Mouse (Mus musculus) small intestine, adult 2 months (tissue): ENCODE data around the gene Cxcr4. TPM values are rescaled to one million over a fixed set of nuclear protein-coding genes. Genes with fewer than 3 reads are reported as not detected.

Source experiments
- H3K27ac ChIP-seq: fragments of 200-500 bp; 2 replicates; pipeline ENCODE4 v1.5.1; 2012; ENCODE audit warnings: low read depth, low read length, control low read depth, inconsistent platforms; ENCODE audit not compliant: insufficient read depth
- H3K27me3 ChIP-seq: fragments of 200-500 bp; 2 replicates; pipeline ENCODE4 v1.6.1; 2012; ENCODE audit warnings: mild to moderate bottlenecking, moderate library complexity, low read length, inconsistent platforms; ENCODE audit not compliant: control insufficient read depth, insufficient read depth
- H3K36me3 ChIP-seq: fragments of 200-500 bp; 2 replicates; pipeline ENCODE4 v1.6.1; 2012; ENCODE audit warnings: mild to moderate bottlenecking, low read length, control low read depth, inconsistent platforms; ENCODE audit not compliant: control insufficient read depth, insufficient read depth
- H3K4me1 ChIP-seq: fragments of 200-500 bp; 2 replicates; pipeline ENCODE4 v1.6.1; 2012; ENCODE audit warnings: low read length, inconsistent platforms, mixed read lengths; ENCODE audit not compliant: control insufficient read depth, insufficient read depth, insufficient read length
- H3K4me3 ChIP-seq: fragments of 200-500 bp; 2 replicates; pipeline ENCODE4 v1.5.1; 2012; ENCODE audit warnings: low read depth, mild to moderate bottlenecking, control low read depth, inconsistent platforms, low read length, moderate library complexity
- CTCF ChIP-seq: fragments of 200-500 bp; IDR thresholded peaks from 2 replicates; pipeline ENCODE4 v1.5.1; 2012; ENCODE audit warnings: low read depth, mild to moderate bottlenecking, control low read depth, inconsistent platforms, low read length, moderate library complexity, mixed read lengths; ENCODE audit not compliant: insufficient replicate concordance, insufficient read length; ENCODE audit errors: extremely low read depth
- POLR2A ChIP-seq: fragments of 200-500 bp; IDR thresholded peaks from 2 replicates; pipeline ENCODE4 v1.6.1; 2012; ENCODE audit warnings: low read depth, mild to moderate bottlenecking, control low read depth, inconsistent platforms, low read length, moderate library complexity
- WGBS: fragments of 180-500 bp; shearing (Covaris S2); methylation state at CpG from one replicate; pipeline ENCODE4 v1.1.7; 2018; 5-methylcytosine and 5-hydroxymethylcytosine counted together
- polyA plus RNA-seq: library from polyadenylated mRNA; depleted of rRNA; stranded (reverse); fragments of >200 nt; gene quantifications from 2 replicates; pipeline ENCODE4 v1.2.3, GENCODE M21; 2012

Gene Cxcr4
- polyA plus RNA-seq, 1 experiment, result 15.9 TPM

DNA sequence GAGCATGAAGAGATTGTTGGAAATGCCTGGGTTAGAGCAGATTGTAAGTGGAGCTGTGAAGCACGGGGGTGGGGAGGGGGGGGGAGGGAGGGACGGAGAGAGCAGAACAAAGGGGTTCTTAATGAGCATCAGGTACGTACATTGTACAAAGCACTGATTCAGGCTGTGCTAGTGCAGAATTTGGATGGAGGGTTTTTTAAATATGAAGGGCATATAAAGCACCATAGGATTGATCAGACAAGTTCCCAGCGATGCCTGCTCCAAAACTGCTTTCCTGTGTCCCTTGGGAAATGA is 31.4 kb upstream of the Cxcr4 start:
- Histone ChIP-seq H3K27ac (no peak overlapping the region), H3K36me3 (no peaks in the 10 kb centered on the region), H3K27me3 (no peaks in the 10 kb centered on the region), H3K4me3 (no peak overlapping the region), H3K4me1 (no peaks in the 10 kb centered on the region)
- TF ChIP-seq CTCF (no peak), POLR2A (no peak)
- 66% methylated on average over 4 of the region's 4 CpGs for WGBS

DNA sequence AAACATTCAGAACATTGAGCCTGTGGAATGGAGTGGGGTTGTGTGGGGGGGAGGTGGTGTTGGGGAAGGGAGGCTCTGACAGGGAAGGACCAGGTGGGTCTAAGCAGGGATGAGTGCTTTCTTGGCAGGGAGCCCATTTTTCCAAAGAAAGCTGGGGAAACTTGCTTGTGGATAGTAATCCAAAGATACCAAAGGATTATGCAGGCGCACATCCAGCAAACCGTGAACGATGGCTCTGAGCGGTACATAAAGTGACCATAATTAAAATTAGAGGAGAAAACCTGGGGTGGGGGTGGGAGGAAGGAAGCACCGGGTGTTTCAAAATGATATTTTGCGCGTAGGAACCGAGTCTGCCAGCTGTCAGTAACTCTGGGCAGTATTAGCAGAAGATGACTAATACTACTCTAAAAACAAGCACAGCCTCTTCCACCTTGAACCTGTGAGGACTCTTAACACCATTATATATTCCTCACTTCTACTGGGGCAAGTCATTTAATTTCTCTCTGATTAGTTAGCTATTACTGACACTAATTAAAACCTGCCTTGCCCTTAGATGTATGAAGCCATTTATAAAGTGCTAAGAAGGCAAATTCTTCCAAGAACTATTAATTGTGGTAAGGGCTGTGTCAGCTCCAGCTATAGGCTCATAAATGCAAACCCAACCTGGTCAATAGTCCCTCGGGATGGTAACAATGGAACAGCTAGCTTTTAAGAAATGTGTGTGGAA is 30.9 kb upstream of the Cxcr4 start:
- no peak for TF ChIP-seq POLR2A
- no peak for TF ChIP-seq CTCF
- no peaks in the 10 kb centered on the region for H3K4me1 ChIP-seq
- 48% methylated on average over 9 of the region's 9 CpGs for WGBS

DNA sequence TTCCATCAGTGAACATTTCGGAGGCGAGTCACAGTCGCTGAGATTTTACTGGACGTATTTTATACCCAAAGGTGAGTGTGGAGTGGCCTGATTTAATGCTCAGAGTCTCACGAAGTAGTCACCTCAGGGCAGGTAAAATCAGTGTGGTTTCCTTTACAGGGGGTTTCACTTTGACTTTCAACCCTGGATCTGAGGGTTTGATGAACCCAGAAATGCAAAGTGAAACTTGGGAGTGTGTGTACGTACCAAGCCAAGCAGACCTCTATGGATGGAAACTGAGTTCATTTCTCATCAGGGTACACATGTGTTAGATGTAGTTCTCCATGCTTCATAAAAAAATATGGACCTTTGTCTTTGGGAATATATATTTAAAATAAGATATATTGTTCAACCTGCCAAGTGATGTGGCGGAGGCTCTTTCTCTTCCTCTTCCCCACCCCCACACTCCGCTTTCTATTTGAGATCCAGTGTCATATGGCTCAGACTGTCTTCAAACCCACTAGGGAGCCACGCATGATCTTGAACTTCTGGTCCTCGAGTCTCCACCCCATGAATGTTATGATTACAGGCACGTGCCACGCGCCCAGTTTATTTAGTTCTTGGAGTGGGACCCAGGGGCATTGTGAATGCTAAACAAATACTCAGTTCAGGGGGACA is 25.7 kb upstream of the Cxcr4 start:
- TF ChIP-seq CTCF (no peak), POLR2A (no peak)
- H3K27me3 ChIP-seq, result no peaks in the 10 kb centered on the region
- H3K27ac ChIP-seq, result no peak overlapping the region
- H3K36me3 ChIP-seq, result no peaks in the 10 kb centered on the region
- WGBS, result 84% methylated on average over 13 of the region's 13 CpGs
- peaks cover 9% of the 10 kb centered on the region; the same call in 1 of the 2 replicates for H3K4me1 ChIP-seq
- no peak overlapping the region for H3K4me3 ChIP-seq

More for the DNA sequence above, 30.9 kb upstream of the Cxcr4 start:
- Histone ChIP-seq H3K27ac (no peak overlapping the region), H3K27me3 (no peaks in the 10 kb centered on the region), H3K4me3 (no peak overlapping the region), H3K36me3 (no peaks in the 10 kb centered on the region)

DNA sequence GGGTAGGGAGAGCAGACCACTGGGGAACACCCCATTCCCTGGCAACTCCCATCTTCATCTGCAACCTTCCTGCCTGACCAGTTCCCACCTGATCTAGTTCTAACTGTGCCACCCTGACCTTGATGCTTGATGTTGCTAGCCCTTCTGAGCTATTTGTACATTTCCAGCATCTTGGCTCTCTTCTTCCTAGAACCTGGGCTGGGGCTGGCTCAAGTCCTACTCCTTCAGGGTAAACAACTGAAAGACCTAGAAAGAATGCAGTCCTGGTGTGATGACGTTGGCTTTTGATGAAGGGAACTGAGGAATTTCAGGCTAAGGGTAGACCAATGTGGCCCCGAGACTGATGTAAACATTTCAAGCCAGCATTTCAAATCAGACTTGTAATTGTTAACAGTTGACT is 24.5 kb upstream of the Cxcr4 start:
- Histone ChIP-seq H3K36me3 (no peaks in the 10 kb centered on the region), H3K4me3 (no peak overlapping the region), H3K27ac (no peak overlapping the region), H3K4me1 (peaks cover 9% of the 10 kb centered on the region; the same call in 1 of the 2 replicates), H3K27me3 (no peaks in the 10 kb centered on the region)
- 57% methylated on average over 2 of the region's 2 CpGs for WGBS
- TF ChIP-seq POLR2A, result no peak
- no peak for TF ChIP-seq CTCF

DNA sequence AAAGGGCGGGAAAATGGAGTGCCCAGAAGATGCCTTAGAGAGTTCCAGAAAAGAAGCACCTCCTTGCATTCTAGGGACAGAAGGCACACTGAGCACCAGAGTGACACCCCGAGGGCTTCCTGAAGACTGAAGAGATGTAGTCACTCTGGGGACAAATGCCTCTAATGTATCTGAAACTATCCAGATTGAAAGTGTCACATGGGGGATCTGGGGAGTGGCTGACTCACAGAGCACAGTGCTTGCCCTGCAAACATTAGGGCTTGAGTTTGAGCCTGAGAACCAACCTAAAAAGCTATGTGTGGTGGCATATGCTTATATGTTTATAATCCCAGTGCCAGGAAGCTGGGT is 23.3 kb upstream of the Cxcr4 start:
- H3K27me3 ChIP-seq, result no peaks in the 10 kb centered on the region
- H3K4me3 ChIP-seq, result no peak overlapping the region
- H3K27ac ChIP-seq, result peak overlapping the region; percentile 48; the same call in 1 of the 2 replicates
- TF ChIP-seq CTCF (no peak), POLR2A (no peak)
- H3K36me3 ChIP-seq, result no peaks in the 10 kb centered on the region
- 51% methylated on average over 2 of the region's 2 CpGs for WGBS
- peaks cover 9% of the 10 kb centered on the region; the same call in 1 of the 2 replicates for H3K4me1 ChIP-seq

DNA sequence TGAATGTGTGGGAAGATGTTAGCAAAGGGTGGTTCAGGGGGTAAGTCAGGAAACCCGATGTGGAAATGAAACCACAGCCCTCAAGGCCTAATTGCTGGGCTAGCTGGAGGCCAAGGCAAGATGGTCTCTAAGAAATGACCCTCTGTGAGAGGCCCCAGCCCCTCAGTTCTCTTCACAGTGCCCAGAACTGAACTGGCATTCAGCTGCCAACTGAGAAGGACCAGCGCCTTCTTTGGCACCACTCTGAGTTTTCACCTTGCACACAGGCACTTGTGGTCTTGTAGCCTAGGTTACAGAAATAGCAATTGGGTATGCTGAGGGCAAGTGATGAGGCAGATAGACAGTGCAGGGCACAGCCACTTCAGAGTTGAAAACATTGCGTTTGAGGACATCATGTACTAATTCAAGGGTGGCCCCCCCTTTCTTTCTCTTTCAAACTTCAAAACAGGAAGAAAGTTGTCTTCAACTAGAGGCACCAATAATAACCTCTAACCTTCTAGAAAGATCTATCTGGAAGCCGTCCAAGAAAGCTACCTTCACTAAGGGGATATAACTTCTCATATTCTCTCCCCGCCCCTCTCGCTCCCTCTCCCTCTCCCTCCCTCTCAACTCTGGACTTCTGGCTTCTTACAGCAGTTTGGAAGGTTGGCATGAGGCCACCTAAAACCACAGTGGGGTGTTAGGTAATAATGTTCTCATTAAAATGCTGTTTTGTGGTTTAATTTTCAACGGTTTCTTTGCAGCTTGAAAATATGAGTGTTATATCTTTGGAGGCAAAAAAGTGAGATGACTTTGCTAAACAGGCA is 22.8 kb upstream of the Cxcr4 start:
- no peak for TF ChIP-seq POLR2A
- no peak for TF ChIP-seq CTCF
- no peaks in the 10 kb centered on the region for H3K36me3 ChIP-seq
- no peak overlapping the region for H3K4me3 ChIP-seq
- H3K27me3 ChIP-seq, result no peaks in the 10 kb centered on the region
- WGBS, result 25% methylated on average over 7 of the region's 7 CpGs
- H3K4me1 ChIP-seq, result peaks cover 9% of the 10 kb centered on the region; the same call in 1 of the 2 replicates
- H3K27ac ChIP-seq, result peak overlapping the region; percentile 65

DNA sequence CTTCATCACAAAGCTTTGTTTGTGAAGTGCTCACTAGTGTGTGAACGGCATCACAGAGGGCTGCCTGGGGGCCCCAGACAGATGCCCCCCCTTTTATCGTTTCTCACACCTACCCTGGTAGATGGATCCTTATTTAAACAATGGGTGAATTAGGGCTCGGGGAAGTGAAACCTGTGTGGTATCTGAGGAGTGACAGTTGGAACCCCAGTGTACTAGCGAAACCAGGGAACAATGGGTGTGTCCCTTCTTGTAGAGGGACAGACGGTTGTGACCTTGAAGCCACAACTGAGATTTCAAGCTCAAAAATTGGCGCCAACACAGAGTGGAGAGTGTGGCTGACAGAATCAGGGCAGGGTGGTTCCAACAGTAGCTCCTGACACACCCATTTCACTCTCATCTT is 16.0 kb upstream of the Cxcr4 start:
- no peak overlapping the region for H3K27ac ChIP-seq
- no peaks in the 10 kb centered on the region for H3K36me3 ChIP-seq
- TF ChIP-seq CTCF (no peak), POLR2A (no peak)
- H3K27me3 ChIP-seq, result no peaks in the 10 kb centered on the region
- H3K4me1 ChIP-seq, result no peaks in the 10 kb centered on the region
- 20% methylated on average over 6 of the region's 6 CpGs for WGBS
- H3K4me3 ChIP-seq, result no peak overlapping the region
